Mouse (Mus musculus): Measurements from ENCODE around the gene Ifitm2. TPM values are rescaled to one million over a fixed set of nuclear protein-coding genes. Genes with fewer than 3 reads are reported as not detected.

Gene Ifitm2
- polyA plus RNA-seq (2012; rRNA removed) = 263 and 363 TPM in 2 replicates

GRCm38 (mm10) chr7:140955758-140956555, at the start of gene Ifitm2, which contains the start of gene Gm45717:
TSS of gene Ifitm2 (minus strand) at chr7:140955987.
TSS of gene Gm45717 (minus strand) at chr7:140955937.
- Histone ChIP-seq H3K4me3 (ENCODE audit: low read depth, low read length) (peak within 1 kb of the TSS; percentile 61), H3K27me3 (ENCODE audit: control insufficient read depth, insufficient read depth, low read length) (no peaks in the 10 kb centered on the region), H3K4me1 (ENCODE audit: control insufficient read depth, insufficient read depth, insufficient read length, low read length) (peaks cover 14% of the 10 kb centered on the region), H3K27ac (ENCODE audit: insufficient read depth, low read depth, low read length) (peak within 1 kb of the TSS; percentile 89), H3K36me3 (ENCODE audit: control insufficient read depth, insufficient read depth, low read length) (0 out of 2 replicates have a peak, but pooled peaks cover 3% of the 10 kb centered on the region)
- 4% methylated on average over 11 of the region's 11 CpGs for whole genome bisulfite sequencing
- TF ChIP-seq POLR2A (IDR thresholded peaks at IDR 0.05; ENCODE audit: low read depth, low read length) = no peak; the same call in 1 of the 2 replicates
- TF ChIP-seq CTCF (IDR thresholded peaks at IDR 0.05; ENCODE audit: extremely low read depth, insufficient read length, insufficient replicate concordance, low read depth, low read length) = no peak

DNA sequence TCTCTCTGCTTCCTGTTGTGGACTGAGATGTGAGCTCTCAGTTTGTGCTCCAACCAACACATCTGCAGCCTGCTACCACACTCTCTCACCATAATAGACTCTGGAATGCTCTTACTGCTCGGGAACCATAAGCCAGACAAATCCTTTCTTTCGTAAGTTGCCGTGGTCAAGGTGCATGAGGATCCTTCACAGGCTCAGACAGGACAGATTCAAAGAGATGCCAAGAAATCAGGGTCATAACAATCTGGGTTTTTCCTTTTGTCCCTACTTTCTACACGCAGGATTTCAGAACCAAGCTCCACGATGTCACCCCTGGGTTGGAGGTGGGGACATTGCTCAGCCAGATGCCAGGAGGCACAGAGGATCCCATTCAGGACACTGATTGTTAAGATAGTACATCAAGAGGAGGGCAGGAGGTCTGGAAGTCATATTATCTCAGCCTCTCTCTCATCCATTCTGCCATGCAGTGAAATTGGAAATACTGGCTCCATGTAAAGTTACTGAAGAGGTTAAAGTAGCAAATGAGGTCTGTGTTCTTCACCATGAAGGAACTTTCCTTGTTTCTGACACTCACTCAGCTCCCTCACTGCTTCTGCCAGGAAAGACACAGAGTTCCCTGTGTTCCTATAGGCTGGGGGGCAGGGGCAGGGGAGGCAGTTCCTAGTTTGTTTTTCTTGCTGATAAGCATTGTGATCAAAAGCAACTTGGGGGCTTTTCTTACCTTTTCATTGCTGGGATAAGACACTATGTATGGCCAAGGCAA, 47.6 kb upstream of the Ifitm2 start:
- no peak for TF ChIP-seq POLR2A (IDR thresholded peaks at IDR 0.05; ENCODE audit: low read depth, low read length)
- no peak for TF ChIP-seq CTCF (IDR thresholded peaks at IDR 0.05; ENCODE audit: extremely low read depth, insufficient read length, insufficient replicate concordance, low read depth, low read length)
- Histone ChIP-seq H3K27me3 (ENCODE audit: control insufficient read depth, insufficient read depth, low read length) (no peaks in the 10 kb centered on the region), H3K4me3 (ENCODE audit: low read depth, low read length) (no peak overlapping the region), H3K27ac (ENCODE audit: insufficient read depth, low read depth, low read length) (no peak overlapping the region), H3K4me1 (ENCODE audit: control insufficient read depth, insufficient read depth, insufficient read length, low read length) (peaks cover 6% of the 10 kb centered on the region), H3K36me3 (ENCODE audit: control insufficient read depth, insufficient read depth, low read length) (no peaks in the 10 kb centered on the region)
- 85% methylated on average over 5 of the region's 5 CpGs for WGBS

- Histone ChIP-seq H3K36me3 (ENCODE audit: control insufficient read depth, insufficient read depth, low read length) (no peaks in the 10 kb centered on the region), H3K27me3 (ENCODE audit: control insufficient read depth, insufficient read depth, low read length) (no peaks in the 10 kb centered on the region), H3K4me3 (ENCODE audit: low read depth, low read length) (no peak overlapping the region), H3K27ac (ENCODE audit: insufficient read depth, low read depth, low read length) (no peak overlapping the region), H3K4me1 (ENCODE audit: control insufficient read depth, insufficient read depth, insufficient read length, low read length) (peaks cover 6% of the 10 kb centered on the region)
- no peak for TF ChIP-seq POLR2A (IDR thresholded peaks at IDR 0.05; ENCODE audit: low read depth, low read length)
- TF ChIP-seq CTCF (IDR thresholded peaks at IDR 0.05; ENCODE audit: extremely low read depth, insufficient read length, insufficient replicate concordance, low read depth, low read length) = no peak
- 91% methylated on average over 15 of the region's 15 CpGs for WGBS
Measured at GRCm38 (mm10) chr7:141000881-141001708, 45.3 kb upstream of the Ifitm2 start.

GRCm38 (mm10) chr7:140998853-140999700, 43.3 kb upstream of the Ifitm2 start:
- H3K4me1 ChIP-seq (ENCODE audit: control insufficient read depth, insufficient read depth, insufficient read length, low read length) = peaks cover 6% of the 10 kb centered on the region
- no peaks in the 10 kb centered on the region for H3K36me3 ChIP-seq (ENCODE audit: control insufficient read depth, insufficient read depth, low read length)
- peak overlapping the region; percentile 67 for H3K27ac ChIP-seq (ENCODE audit: insufficient read depth, low read depth, low read length)
- H3K27me3 ChIP-seq (ENCODE audit: control insufficient read depth, insufficient read depth, low read length) = no peaks in the 10 kb centered on the region
- no peak for TF ChIP-seq POLR2A (IDR thresholded peaks at IDR 0.05; ENCODE audit: low read depth, low read length)
- TF ChIP-seq CTCF (IDR thresholded peaks at IDR 0.05; ENCODE audit: extremely low read depth, insufficient read length, insufficient replicate concordance, low read depth, low read length) = no peak
- 46% methylated on average over 11 of the region's 11 CpGs for WGBS
- no peak overlapping the region for H3K4me3 ChIP-seq (ENCODE audit: low read depth, low read length)

DNA sequence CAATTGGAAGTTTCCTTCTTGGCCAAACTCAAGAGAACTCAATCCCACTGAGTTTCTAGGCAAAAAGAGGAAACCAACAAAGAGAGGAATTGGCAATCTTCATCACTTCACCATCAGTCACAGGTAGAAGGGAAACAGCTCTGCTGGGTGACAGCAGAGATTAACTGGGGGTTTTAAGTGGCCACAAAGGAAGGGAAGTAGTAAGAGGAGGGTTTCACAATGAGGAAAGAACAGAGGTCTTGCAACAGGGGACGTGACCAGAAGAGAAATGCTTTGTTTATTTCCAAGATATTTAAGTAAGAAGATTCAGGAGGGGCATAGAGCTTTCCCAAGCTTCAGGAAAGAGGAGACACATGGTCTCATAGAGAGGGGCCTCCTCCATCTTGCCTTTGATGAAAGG, 42.0 kb upstream of the Ifitm2 start:
- Histone ChIP-seq H3K4me3 (ENCODE audit: low read depth, low read length) (no peak overlapping the region), H3K27ac (ENCODE audit: insufficient read depth, low read depth, low read length) (no peak overlapping the region), H3K4me1 (ENCODE audit: control insufficient read depth, insufficient read depth, insufficient read length, low read length) (peaks cover 6% of the 10 kb centered on the region), H3K27me3 (ENCODE audit: control insufficient read depth, insufficient read depth, low read length) (no peaks in the 10 kb centered on the region), H3K36me3 (ENCODE audit: control insufficient read depth, insufficient read depth, low read length) (no peaks in the 10 kb centered on the region)
- WGBS = 67% methylated on average over 1 of the region's 1 CpGs
- TF ChIP-seq CTCF (IDR thresholded peaks at IDR 0.05; ENCODE audit: extremely low read depth, insufficient read length, insufficient replicate concordance, low read depth, low read length) (no peak), POLR2A (IDR thresholded peaks at IDR 0.05; ENCODE audit: low read depth, low read length) (no peak)

GRCm38 (mm10) chr7:140991117-140991689, 35.4 kb upstream of the Ifitm2 start:
- TF ChIP-seq CTCF (IDR thresholded peaks at IDR 0.05; ENCODE audit: extremely low read depth, insufficient read length, insufficient replicate concordance, low read depth, low read length) = no peak
- no peak for TF ChIP-seq POLR2A (IDR thresholded peaks at IDR 0.05; ENCODE audit: low read depth, low read length)
- H3K4me1 ChIP-seq (ENCODE audit: control insufficient read depth, insufficient read depth, insufficient read length, low read length) = peaks cover 5% of the 10 kb centered on the region
- H3K4me3 ChIP-seq (ENCODE audit: low read depth, low read length) = no peak overlapping the region
- WGBS = 90% methylated on average over 14 of the region's 14 CpGs
- H3K36me3 ChIP-seq (ENCODE audit: control insufficient read depth, insufficient read depth, low read length) = no peaks in the 10 kb centered on the region
- H3K27ac ChIP-seq (ENCODE audit: insufficient read depth, low read depth, low read length) = no peak overlapping the region
- H3K27me3 ChIP-seq (ENCODE audit: control insufficient read depth, insufficient read depth, low read length) = no peaks in the 10 kb centered on the region

Measured in small intestine, adult 2 months (tissue).